Mouse (Mus musculus): ENCODE results near the gene Ulk3. TPM values are rescaled to one million over a fixed set of nuclear protein-coding genes. Genes with fewer than 3 reads are reported as not detected.

Gene Ulk3
- polyA plus RNA-seq, 1 experiment: 14.0 TPM

- H3K27ac ChIP-seq (ENCODE audit: insufficient read depth, low read depth, low read length): peak overlapping the region; percentile 76
- peak overlapping the region; percentile 42 for H3K4me3 ChIP-seq (ENCODE audit: low read depth, low read length)
- TF ChIP-seq CTCF (IDR thresholded peaks at IDR 0.05; ENCODE audit: extremely low read depth, insufficient read length, insufficient replicate concordance, low read depth, low read length) (no peak), POLR2A (IDR thresholded peaks at IDR 0.05; ENCODE audit: low read depth, low read length) (no peak)
- H3K27me3 ChIP-seq (ENCODE audit: control insufficient read depth, insufficient read depth, low read length): no peaks in the 10 kb centered on the region
- peaks cover 11% of the 10 kb centered on the region for H3K4me1 ChIP-seq (ENCODE audit: control insufficient read depth, insufficient read depth, insufficient read length, low read length)
- WGBS: 61% methylated on average over 9 of the region's 9 CpGs
- peaks cover 35% of the 10 kb centered on the region for H3K36me3 ChIP-seq (ENCODE audit: control insufficient read depth, insufficient read depth, low read length)
Measured at GRCm38 (mm10) chr9:57594174-57594509, 4.9 kb downstream of the Ulk3 start.

GRCm38 (mm10) chr9:57597265-57597664 lies 8.0 kb downstream of the Ulk3 start:
- WGBS: 88% methylated on average over 8 of the region's 8 CpGs
- TF ChIP-seq POLR2A (IDR thresholded peaks at IDR 0.05; ENCODE audit: low read depth, low read length) (no peak), CTCF (IDR thresholded peaks at IDR 0.05; ENCODE audit: extremely low read depth, insufficient read length, insufficient replicate concordance, low read depth, low read length) (no peak)
- peaks cover 31% of the 10 kb centered on the region for H3K36me3 ChIP-seq (ENCODE audit: control insufficient read depth, insufficient read depth, low read length)
- no peak overlapping the region for H3K4me3 ChIP-seq (ENCODE audit: low read depth, low read length)
- H3K27ac ChIP-seq (ENCODE audit: insufficient read depth, low read depth, low read length): no peak overlapping the region
- H3K4me1 ChIP-seq (ENCODE audit: control insufficient read depth, insufficient read depth, insufficient read length, low read length): peaks cover 20% of the 10 kb centered on the region
- no peaks in the 10 kb centered on the region for H3K27me3 ChIP-seq (ENCODE audit: control insufficient read depth, insufficient read depth, low read length)

GRCm38 (mm10) chr9:57597929-57598382 lies 8.7 kb downstream of the Ulk3 start:
- no peak for TF ChIP-seq CTCF (IDR thresholded peaks at IDR 0.05; ENCODE audit: extremely low read depth, insufficient read length, insufficient replicate concordance, low read depth, low read length)
- TF ChIP-seq POLR2A (IDR thresholded peaks at IDR 0.05; ENCODE audit: low read depth, low read length): no peak
- Histone ChIP-seq H3K4me1 (ENCODE audit: control insufficient read depth, insufficient read depth, insufficient read length, low read length) (peaks cover 20% of the 10 kb centered on the region), H3K36me3 (ENCODE audit: control insufficient read depth, insufficient read depth, low read length) (peaks cover 24% of the 10 kb centered on the region), H3K27ac (ENCODE audit: insufficient read depth, low read depth, low read length) (no peak overlapping the region), H3K27me3 (ENCODE audit: control insufficient read depth, insufficient read depth, low read length) (no peaks in the 10 kb centered on the region), H3K4me3 (ENCODE audit: low read depth, low read length) (no peak overlapping the region)
- 56% methylated on average over 4 of the region's 4 CpGs for WGBS

- Histone ChIP-seq H3K4me3 (ENCODE audit: low read depth, low read length) (no peak overlapping the region), H3K27me3 (ENCODE audit: control insufficient read depth, insufficient read depth, low read length) (no peaks in the 10 kb centered on the region), H3K4me1 (ENCODE audit: control insufficient read depth, insufficient read depth, insufficient read length, low read length) (peaks cover 14% of the 10 kb centered on the region), H3K27ac (ENCODE audit: insufficient read depth, low read depth, low read length) (no peak overlapping the region), H3K36me3 (ENCODE audit: control insufficient read depth, insufficient read depth, low read length) (peaks cover 18% of the 10 kb centered on the region)
- no peak for TF ChIP-seq CTCF (IDR thresholded peaks at IDR 0.05; ENCODE audit: extremely low read depth, insufficient read length, insufficient replicate concordance, low read depth, low read length)
- no peak for TF ChIP-seq POLR2A (IDR thresholded peaks at IDR 0.05; ENCODE audit: low read depth, low read length)
- WGBS: 74% methylated on average over 8 of the region's 8 CpGs
Measured at GRCm38 (mm10) chr9:57598851-57599563, 9.8 kb downstream of the Ulk3 start.

GRCm38 (mm10) chr9:57600620-57601352 lies 11.5 kb downstream of the Ulk3 start:
- H3K27ac ChIP-seq (ENCODE audit: insufficient read depth, low read depth, low read length): no peak overlapping the region
- peaks cover 3% of the 10 kb centered on the region; the same call in 1 of the 2 replicates for H3K36me3 ChIP-seq (ENCODE audit: control insufficient read depth, insufficient read depth, low read length)
- TF ChIP-seq POLR2A (IDR thresholded peaks at IDR 0.05; ENCODE audit: low read depth, low read length) (no peak), CTCF (IDR thresholded peaks at IDR 0.05; ENCODE audit: extremely low read depth, insufficient read length, insufficient replicate concordance, low read depth, low read length) (no peak)
- peaks cover under 1% of the 10 kb centered on the region; the same call in 1 of the 2 replicates for H3K27me3 ChIP-seq (ENCODE audit: control insufficient read depth, insufficient read depth, low read length)
- H3K4me3 ChIP-seq (ENCODE audit: low read depth, low read length): no peak overlapping the region
- H3K4me1 ChIP-seq (ENCODE audit: control insufficient read depth, insufficient read depth, insufficient read length, low read length): peaks cover 9% of the 10 kb centered on the region
- WGBS: 23% methylated on average over 3 of the region's 3 CpGs

GRCm38 (mm10) chr9:57601353-57601706 lies 12.1 kb downstream of the Ulk3 start:
- H3K36me3 ChIP-seq (ENCODE audit: control insufficient read depth, insufficient read depth, low read length): 0 out of 2 replicates have a peak, but pooled peaks cover under 1% of the 10 kb centered on the region
- peaks cover 11% of the 10 kb centered on the region for H3K4me1 ChIP-seq (ENCODE audit: control insufficient read depth, insufficient read depth, insufficient read length, low read length)
- peaks cover 5% of the 10 kb centered on the region for H3K27me3 ChIP-seq (ENCODE audit: control insufficient read depth, insufficient read depth, low read length)
- TF ChIP-seq CTCF (IDR thresholded peaks at IDR 0.05; ENCODE audit: extremely low read depth, insufficient read length, insufficient replicate concordance, low read depth, low read length) (no peak), POLR2A (IDR thresholded peaks at IDR 0.05; ENCODE audit: low read depth, low read length) (no peak)
- WGBS: 14% methylated on average over 2 of the region's 2 CpGs
- H3K4me3 ChIP-seq (ENCODE audit: low read depth, low read length): no peak overlapping the region
- no peak overlapping the region for H3K27ac ChIP-seq (ENCODE audit: insufficient read depth, low read depth, low read length)

GRCm38 (mm10) chr9:57602098-57602497 lies 12.8 kb downstream of the Ulk3 start:
- WGBS: 68% methylated on average over 8 of the region's 8 CpGs
- H3K4me1 ChIP-seq (ENCODE audit: control insufficient read depth, insufficient read depth, insufficient read length, low read length): peaks cover 11% of the 10 kb centered on the region
- no peak overlapping the region for H3K27ac ChIP-seq (ENCODE audit: insufficient read depth, low read depth, low read length)
- H3K36me3 ChIP-seq (ENCODE audit: control insufficient read depth, insufficient read depth, low read length): no peaks in the 10 kb centered on the region
- TF ChIP-seq CTCF (IDR thresholded peaks at IDR 0.05; ENCODE audit: extremely low read depth, insufficient read length, insufficient replicate concordance, low read depth, low read length): no peak
- peaks cover 5% of the 10 kb centered on the region for H3K27me3 ChIP-seq (ENCODE audit: control insufficient read depth, insufficient read depth, low read length)
- no peak overlapping the region for H3K4me3 ChIP-seq (ENCODE audit: low read depth, low read length)

Data from small intestine, adult 2 months (tissue).